Mouse (Mus musculus): ENCODE results near the gene Eif5b. TPM values are rescaled to one million over a fixed set of nuclear protein-coding genes. Genes with fewer than 3 reads are reported as not detected.

Eif5b gene
- total RNA-seq, 2 experiments from 2014 or later = 35.5 to 38.2 TPM

Other genes with a start within 250 kb of the Eif5b start
- 1 to 10 TPM; 3.9 to 4.7 TPM for gene Tsga10, start 131.6 kb upstream of the Eif5b start, total RNA-seq (2021)
- gene Lipt1, start 126.3 kb upstream of the Eif5b start, total RNA-seq (2021) = 10 to 100 TPM; 17.8 to 22.2 TPM
- 10 to 100 TPM; 11.1 to 14.8 TPM for gene Mitd1, start 107.6 kb upstream of the Eif5b start, total RNA-seq (2021)
- 100 to 1,000 TPM; 339 to 374 TPM for gene Mrpl30, start 107.5 kb upstream of the Eif5b start, total RNA-seq (2021)
- gene Lyg2, start 81.5 kb upstream of the Eif5b start, total RNA-seq (2021) = not detected
- gene Lyg1, start 40.3 kb upstream of the Eif5b start, total RNA-seq (2021) = not detected
- gene Txndc9, start 117 bp upstream of the Eif5b start, total RNA-seq (2021) = 10 to 100 TPM; 71.0 to 72.7 TPM
- gene Rev1, start 131.8 kb downstream of the Eif5b start, total RNA-seq (2021) = 10 to 100 TPM; 25.4 to 29.8 TPM